Mouse (Mus musculus): ENCODE data around the gene Trim2.

Trim2 gene

DNA sequence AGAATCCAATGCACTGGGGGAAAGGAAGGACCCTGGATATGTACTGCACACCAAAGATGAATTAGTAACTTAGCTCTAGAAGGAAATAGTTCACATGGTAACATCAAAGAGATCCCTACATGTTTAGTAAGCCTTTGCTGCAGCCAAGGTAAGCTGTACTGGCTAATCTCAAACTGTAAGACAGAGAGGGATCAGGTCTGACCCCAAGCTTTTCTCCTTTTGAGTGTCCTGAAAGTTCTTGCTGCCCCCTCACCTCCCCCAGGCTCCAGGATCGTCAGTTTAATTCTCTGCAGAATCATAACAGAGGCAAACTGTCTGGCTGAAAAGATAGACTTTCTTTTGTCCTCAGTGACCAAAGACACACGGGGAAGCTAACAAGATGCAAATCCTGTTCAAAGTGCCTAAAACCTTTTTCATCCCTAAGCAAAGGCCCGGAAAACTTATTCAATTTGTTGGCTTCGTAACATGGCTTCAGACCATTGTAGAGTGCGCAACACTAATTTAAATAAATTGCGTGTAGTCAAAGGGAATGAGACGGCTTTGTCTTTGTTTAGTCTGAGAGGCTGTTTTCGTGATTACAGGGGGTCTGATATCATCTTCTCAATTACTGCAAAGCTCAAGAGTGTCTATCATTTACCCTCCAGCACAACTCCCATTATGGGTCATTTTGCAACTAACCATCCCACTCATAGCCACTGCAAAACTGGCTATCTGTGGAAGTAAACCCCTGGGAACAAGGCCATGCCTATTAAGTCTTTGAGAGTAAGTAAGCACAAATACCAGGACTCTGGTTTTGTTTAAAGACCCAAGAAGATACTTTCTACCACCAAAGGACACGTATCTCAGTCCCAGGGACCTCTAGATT lies 52.8 kb downstream of the Trim2 start:
- DNase-seq = no peak

DNA sequence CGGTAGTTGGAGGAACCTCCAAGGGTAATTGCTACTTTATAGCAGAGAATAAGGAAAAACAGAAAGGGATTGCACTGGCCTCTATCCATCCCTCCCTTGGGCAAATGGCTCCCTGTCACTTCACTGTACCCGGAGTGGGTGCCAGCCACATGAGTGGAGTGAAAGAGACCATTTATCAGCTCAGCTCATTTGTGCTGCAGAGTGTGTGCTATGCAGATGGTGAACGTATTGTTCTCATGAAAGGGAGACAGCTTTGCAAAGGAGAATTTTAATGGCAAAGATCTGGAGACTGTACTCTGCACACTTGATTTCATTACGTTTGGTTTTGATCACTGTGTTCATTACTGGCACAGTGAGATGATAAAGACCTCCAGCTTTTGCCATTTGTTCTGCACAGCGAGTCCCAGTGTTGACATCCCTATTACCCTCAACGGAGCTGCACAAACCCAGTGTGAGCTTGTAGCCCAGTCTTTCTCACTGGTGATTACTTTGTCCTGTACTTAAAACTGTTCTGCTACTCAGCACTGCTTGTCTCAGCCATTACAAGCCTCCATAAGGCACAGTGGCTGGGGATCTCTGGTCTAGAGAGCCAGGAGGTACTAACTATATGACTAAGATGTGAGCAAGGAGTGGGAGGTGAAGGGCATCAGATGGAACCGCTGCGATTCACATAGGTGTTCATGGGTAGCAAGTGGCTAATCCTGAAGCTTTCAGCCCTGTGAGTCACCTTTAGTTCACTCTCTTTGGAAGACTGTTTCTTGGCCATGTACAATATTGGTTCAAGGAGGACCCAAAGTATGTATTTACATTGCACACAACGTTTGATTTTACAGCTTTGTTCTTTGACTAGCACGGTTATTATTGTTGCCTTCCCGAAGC lies 53.7 kb downstream of the Trim2 start:
- no peak for DNase-seq

GRCm38 (mm10) chr3:84251721-84252120 lies 55.0 kb downstream of the Trim2 start:
- no peak for DNase-seq

GRCm38 (mm10) chr3:84250275-84250674 lies 56.4 kb downstream of the Trim2 start:
- no peak for DNase-seq

DNA sequence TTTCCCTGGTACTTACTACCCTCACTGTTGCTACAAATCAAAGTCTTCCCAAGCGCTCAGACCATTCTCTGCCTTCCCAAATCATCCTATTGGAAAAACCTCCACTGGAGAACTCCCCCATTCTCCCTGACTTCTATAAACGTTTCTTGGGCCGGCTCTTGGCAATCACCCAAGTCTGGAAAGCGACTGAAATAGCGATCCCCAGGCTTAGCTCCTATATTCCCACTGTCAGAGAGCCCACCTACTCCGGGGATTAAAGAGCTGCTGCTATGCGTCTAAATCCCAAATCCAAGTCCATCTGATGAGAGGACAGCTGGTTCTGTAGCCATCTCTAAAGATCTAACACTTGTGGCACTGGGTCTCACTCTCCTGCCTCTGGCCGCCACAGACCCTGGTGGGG lies 58.9 kb downstream of the Trim2 start:
- DNase-seq = no peak

DNA sequence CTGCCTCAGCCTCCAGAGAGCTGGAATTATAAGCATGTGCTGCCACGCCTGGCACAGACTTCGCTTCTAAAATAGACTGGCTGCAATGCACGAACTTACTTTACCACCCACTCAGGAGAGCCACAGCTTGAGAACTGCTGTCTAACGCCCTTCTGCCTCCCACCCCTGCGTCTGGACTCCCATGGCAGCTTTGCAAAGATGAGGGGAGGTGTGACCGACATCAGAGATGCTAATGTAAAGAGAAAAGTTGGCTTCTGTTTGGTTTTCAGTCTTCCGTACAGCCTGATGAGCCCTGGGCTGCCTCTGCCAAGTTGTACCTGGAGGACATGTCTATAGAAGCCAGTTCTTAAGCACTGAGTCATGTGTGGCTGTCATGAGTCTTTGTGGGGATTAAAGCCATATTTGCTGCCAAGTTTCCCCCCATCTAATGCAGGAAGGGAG lies 60.2 kb downstream of the Trim2 start:
- DNase-seq = no peak

- DNase-seq = no peak
Observed at GRCm38 (mm10) chr3:84243116-84243515, 63.6 kb downstream of the Trim2 start.

- DNase-seq = peak; percentile 41
Observed at GRCm38 (mm10) chr3:84242497-84242896, 64.2 kb downstream of the Trim2 start.

GRCm38 (mm10) chr3:84241098-84241497 lies 65.6 kb downstream of the Trim2 start:
- no peak for DNase-seq

- no peak for DNase-seq
Observed at GRCm38 (mm10) chr3:84235420-84236304, 71.0 kb downstream of the Trim2 start.

- no peak for DNase-seq
Observed at GRCm38 (mm10) chr3:84234562-84234961, 72.1 kb downstream of the Trim2 start.

- no peak for DNase-seq
Observed at GRCm38 (mm10) chr3:84233663-84234415, 72.8 kb downstream of the Trim2 start.

DNA sequence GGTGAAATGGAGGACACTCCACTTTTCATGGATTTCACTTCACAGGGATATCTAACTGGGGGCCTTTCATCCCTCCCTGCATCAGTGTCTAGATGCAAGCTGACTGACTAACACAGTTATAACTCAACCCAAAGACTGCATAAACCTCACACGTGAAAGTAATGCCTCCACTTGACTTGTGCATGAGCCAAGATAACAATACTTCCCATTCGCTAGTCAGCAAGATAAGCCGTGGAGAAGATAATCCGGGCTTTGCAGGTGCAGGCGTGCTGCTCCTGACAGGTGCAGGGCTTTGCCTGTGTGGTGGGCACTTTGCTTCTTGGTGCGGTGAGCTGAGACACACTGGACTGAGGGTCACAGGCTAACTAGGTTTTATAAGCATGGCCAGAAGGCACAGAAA lies 74.4 kb downstream of the Trim2 start:
- no peak for DNase-seq

- DNase-seq = no peak
Observed at GRCm38 (mm10) chr3:84230988-84231387, 75.7 kb downstream of the Trim2 start.

DNA sequence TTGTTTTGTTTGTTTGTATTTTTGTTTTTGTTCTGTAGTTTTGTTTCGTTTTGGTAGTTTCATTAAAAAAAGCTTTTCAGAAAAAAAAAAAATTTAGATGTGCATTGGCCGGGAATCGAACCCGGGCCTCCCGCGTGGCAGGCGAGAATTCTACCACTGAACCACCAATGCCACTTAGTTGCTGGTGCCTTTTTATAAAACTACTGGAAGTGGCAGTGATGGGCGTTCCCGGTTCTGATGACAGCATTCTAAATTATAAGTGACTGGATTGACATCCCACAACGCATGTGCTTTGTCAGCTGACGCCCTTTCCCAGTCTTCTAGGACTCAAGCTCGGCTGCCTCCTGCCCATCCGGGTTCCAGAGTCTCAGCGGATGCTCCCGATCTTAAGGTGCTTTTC lies 77.8 kb downstream of the Trim2 start:
- peak; percentile 48 for DNase-seq

GRCm38 (mm10) chr3:84228203-84228870 lies 78.3 kb downstream of the Trim2 start:
- DNase-seq = peak; percentile 60

DNA sequence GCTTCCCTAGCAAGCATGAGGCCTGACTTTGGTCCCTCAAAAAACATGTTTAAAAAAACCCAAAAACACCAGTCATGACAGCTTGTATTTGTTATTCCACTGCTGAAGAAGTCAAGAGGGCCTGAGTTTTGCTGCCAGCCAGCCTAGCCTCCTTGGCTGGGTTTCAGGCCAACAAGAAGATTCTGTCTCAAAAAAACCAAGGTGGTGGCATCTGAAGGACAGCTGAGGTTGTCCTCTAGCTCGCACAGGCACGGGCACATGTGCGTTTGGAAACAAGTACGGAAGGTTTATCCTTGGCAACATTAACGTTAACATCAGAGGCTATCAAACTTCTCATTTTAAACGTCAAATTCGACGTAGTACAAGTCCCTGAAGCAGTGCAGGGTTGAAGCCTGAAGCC lies 79.0 kb downstream of the Trim2 start:
- DNase-seq = no peak

- DNase-seq = no peak
Observed at GRCm38 (mm10) chr3:84224982-84225381, 81.7 kb downstream of the Trim2 start.

- peak; percentile 83 for DNase-seq
Observed at GRCm38 (mm10) chr3:84220748-84221147, 85.9 kb downstream of the Trim2 start.

DNA sequence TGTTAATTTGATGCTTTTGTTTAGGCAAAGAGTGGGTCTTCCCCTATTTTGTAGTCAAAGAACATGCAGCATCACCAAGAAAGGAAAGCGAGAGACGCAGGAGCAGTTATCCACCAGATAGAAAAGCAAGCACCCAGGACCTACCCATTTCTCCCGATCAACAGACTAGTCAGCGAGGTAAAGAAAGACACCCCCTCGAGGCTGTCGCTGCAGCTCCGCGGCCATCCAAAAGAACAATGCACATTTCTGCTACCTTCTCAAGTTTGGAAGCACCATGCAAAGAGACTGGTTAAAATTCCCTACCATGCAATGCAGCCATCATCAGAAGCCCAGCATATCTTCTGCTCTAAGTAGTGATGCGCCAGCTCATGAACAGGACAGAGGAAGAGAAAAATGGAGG lies 86.4 kb downstream of the Trim2 start:
- DNase-seq = no peak

- DNase-seq = no peak
Observed at GRCm38 (mm10) chr3:84219720-84220273, 86.9 kb downstream of the Trim2 start.

All from cerebellum, adult 11-12 months (tissue).